Mouse (Mus musculus): ENCODE data around the gene Myo5c. TPM values are rescaled to one million over a fixed set of nuclear protein-coding genes. Genes with fewer than 3 reads are reported as not detected.

Myo5c gene
- total and polyA plus RNA-seq, 3 experiments, result 0.13 TPM; not detected in 2

DNA sequence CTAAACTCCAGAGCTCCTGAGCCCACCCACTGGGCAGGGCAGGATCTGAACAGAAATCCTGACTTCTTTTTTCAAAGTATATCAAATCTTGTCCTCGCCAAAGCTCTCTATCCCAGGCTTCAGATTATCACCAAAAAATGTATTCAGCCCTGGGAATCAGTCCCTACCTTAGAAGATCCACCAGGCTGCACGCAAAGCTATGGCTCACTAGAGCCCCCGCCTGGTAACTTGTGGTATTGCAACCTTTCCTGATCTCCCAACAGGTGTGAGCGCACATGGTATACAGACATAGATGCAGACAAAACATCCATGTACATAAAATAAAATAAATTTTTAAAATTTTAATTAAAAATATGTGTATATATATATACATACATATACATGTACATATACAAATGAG is 80.2 kb downstream of the Myo5c start:
- peaks cover 0 to 6% of the 10 kb centered on the region in 2 experiments; a peak in 2 of 4 replicates for H3K27me3 ChIP-seq (ENCODE audit: control insufficient read depth in 1 of 2, insufficient read depth in 2 of 2, low read length in 2 of 2)
- TF ChIP-seq SMC3 (IDR thresholded peaks at IDR 0.05; ENCODE audit: low read depth, low read length), result peak; percentile 56
- TF ChIP-seq USF1 (IDR thresholded peaks at IDR 0.05; ENCODE audit: low read depth, low read length), result no peak
- TF ChIP-seq CTCF (IDR thresholded peaks at IDR 0.05 in 2 of 3, conservative IDR thresholded peaks at IDR 0.05 in 1 of 3; ENCODE audit: control insufficient read depth in 1 of 3, insufficient read depth in 1 of 3, low read depth in 2 of 3, low read length in 3 of 3, poor library complexity in 1 of 3, severe bottlenecking in 1 of 3), result peak; percentile 72 to 93 (median 80)
- TF ChIP-seq MYC (IDR thresholded peaks at IDR 0.05; ENCODE audit: low read depth, low read length), result peak; percentile 49; the same call in 1 of the 2 replicates
- TF ChIP-seq RAD21 (IDR thresholded peaks at IDR 0.05; ENCODE audit: low read depth, low read length), result peak; percentile 54
- H3K9me3 ChIP-seq (replicated peaks; ENCODE audit: insufficient read depth, low read length), result no peaks in the 10 kb centered on the region
- H3K4me3 ChIP-seq (ENCODE audit: control insufficient read depth in 1 of 2, insufficient read depth in 1 of 2, low read depth in 2 of 2, low read length in 2 of 2), result no peak overlapping the region
- peaks cover 0 to 7% of the 10 kb centered on the region in 2 experiments; a peak in 2 of 4 replicates for H3K36me3 ChIP-seq (ENCODE audit: control insufficient read depth in 1 of 2, insufficient read depth in 2 of 2, low read length in 2 of 2)
- no peaks in the 10 kb centered on the region; the same call in 1 of the 2 replicates for H3K79me2 ChIP-seq (ENCODE audit: control insufficient read depth, insufficient read depth, low read length, poor library complexity)
- H3K4me1 ChIP-seq (ENCODE audit: control insufficient read depth in 1 of 2, insufficient read depth in 2 of 2, low read length in 2 of 2), result peaks cover 0 to 12% of the 10 kb centered on the region in 2 experiments; a peak in 3 of 4 replicates
- H3K9ac ChIP-seq (ENCODE audit: control insufficient read depth, low read depth, low read length, poor library complexity, severe bottlenecking), result no peak overlapping the region
- H3K27ac ChIP-seq (ENCODE audit: control insufficient read depth, low read depth, low read length), result no peak overlapping the region
- DNase-seq (ENCODE audit: low read depth, low spot score), result peak; percentile 72

GRCm38 (mm10) chr9:75313138-75313831 is 81.5 kb downstream of the Myo5c start:
- TF ChIP-seq JUND (IDR thresholded peaks at IDR 0.05; ENCODE audit: low read depth, low read length) (peak; percentile 90; the same call in 1 of the 2 replicates), MYC (IDR thresholded peaks at IDR 0.05; ENCODE audit: low read depth, low read length) (no peak), BHLHE40 (IDR thresholded peaks at IDR 0.05; ENCODE audit: borderline replicate concordance, low read depth, low read length) (peak; percentile 11; the same call in 1 of the 2 replicates), ZC3H11A (IDR thresholded peaks at IDR 0.05; ENCODE audit: low read depth, low read length) (no peak), EP300 (IDR thresholded peaks at IDR 0.05; ENCODE audit: low read depth in 1 of 2, low read length in 2 of 2) (no peak), MAX (IDR thresholded peaks at IDR 0.05; ENCODE audit: low read length) (no peak)
- peaks cover 0 to 12% of the 10 kb centered on the region in 2 experiments; a peak in 3 of 4 replicates for H3K4me1 ChIP-seq (ENCODE audit: control insufficient read depth in 1 of 2, insufficient read depth in 2 of 2, low read length in 2 of 2)
- H3K79me2 ChIP-seq (ENCODE audit: control insufficient read depth, insufficient read depth, low read length, poor library complexity), result no peaks in the 10 kb centered on the region; the same call in 1 of the 2 replicates
- peak overlapping the region; percentile 45 to 74 for H3K4me3 ChIP-seq (ENCODE audit: control insufficient read depth in 1 of 2, insufficient read depth in 1 of 2, low read depth in 2 of 2, low read length in 2 of 2)
- peaks cover 0 to 7% of the 10 kb centered on the region in 2 experiments; a peak in 2 of 4 replicates for H3K36me3 ChIP-seq (ENCODE audit: control insufficient read depth in 1 of 2, insufficient read depth in 2 of 2, low read length in 2 of 2)
- peaks cover 0 to 2% of the 10 kb centered on the region in 2 experiments; a peak in 1 of 4 replicates for H3K27me3 ChIP-seq (ENCODE audit: control insufficient read depth in 1 of 2, insufficient read depth in 2 of 2, low read length in 2 of 2)
- DNase-seq (ENCODE audit: low read depth, low spot score), result peak; percentile 51
- H3K27ac ChIP-seq (ENCODE audit: control insufficient read depth, low read depth, low read length), result no peak overlapping the region
- no peaks in the 10 kb centered on the region for H3K9me3 ChIP-seq (replicated peaks; ENCODE audit: insufficient read depth, low read length)
- peak overlapping the region; percentile 28 for H3K9ac ChIP-seq (ENCODE audit: control insufficient read depth, low read depth, low read length, poor library complexity, severe bottlenecking)

- Histone ChIP-seq H3K9ac (ENCODE audit: control insufficient read depth, low read depth, low read length, poor library complexity, severe bottlenecking) (peak overlapping the region; percentile 76), H3K27ac (ENCODE audit: control insufficient read depth, low read depth, low read length) (peak overlapping the region; percentile 33), H3K4me3 (ENCODE audit: control insufficient read depth in 1 of 2, insufficient read depth in 1 of 2, low read depth in 2 of 2, low read length in 2 of 2) (peak overlapping the region; percentile 74 to 82), H3K36me3 (ENCODE audit: control insufficient read depth in 1 of 2, insufficient read depth in 2 of 2, low read length in 2 of 2) (peaks cover 0 to 7% of the 10 kb centered on the region in 2 experiments; a peak in 2 of 4 replicates), H3K27me3 (ENCODE audit: control insufficient read depth in 1 of 2, insufficient read depth in 2 of 2, low read length in 2 of 2) (no peaks in the 10 kb centered on the region), H3K4me1 (ENCODE audit: control insufficient read depth in 1 of 2, insufficient read depth in 2 of 2, low read length in 2 of 2) (peaks cover 0 to 12% of the 10 kb centered on the region in 2 experiments; a peak in 3 of 4 replicates), H3K79me2 (ENCODE audit: control insufficient read depth, insufficient read depth, low read length, poor library complexity) (no peaks in the 10 kb centered on the region; the same call in 1 of the 2 replicates), H3K9me3 (replicated peaks; ENCODE audit: insufficient read depth, low read length) (no peaks in the 10 kb centered on the region)
- TF ChIP-seq MAZ (IDR thresholded peaks at IDR 0.05; ENCODE audit: low read depth, low read length), result peak; percentile 41; the same call in 1 of the 2 replicates
- TF ChIP-seq TCF12 (IDR thresholded peaks at IDR 0.05; ENCODE audit: low read depth, low read length), result no peak
- no peak for TF ChIP-seq UBTF (IDR thresholded peaks at IDR 0.05; ENCODE audit: borderline replicate concordance, insufficient read depth, low read depth, low read length)
- no peak for TF ChIP-seq ETS1 (IDR thresholded peaks at IDR 0.05; ENCODE audit: low read depth, low read length)
- 0 out of 6 replicates have a peak, but pooled peaks of 1 of the 3 experiments have one; percentile 1 for TF ChIP-seq CTCF (IDR thresholded peaks at IDR 0.05 in 2 of 3, conservative IDR thresholded peaks at IDR 0.05 in 1 of 3; ENCODE audit: control insufficient read depth in 1 of 3, insufficient read depth in 1 of 3, low read depth in 2 of 3, low read length in 3 of 3, poor library complexity in 1 of 3, severe bottlenecking in 1 of 3)
- no peak for TF ChIP-seq TBP (IDR thresholded peaks at IDR 0.05; ENCODE audit: low read depth, low read length)
- peak in 1 of 2 experiments; percentile 36; a peak in 1 of 4 replicates for TF ChIP-seq POLR2A (IDR thresholded peaks at IDR 0.05; ENCODE audit: control insufficient read depth in 1 of 2, insufficient read depth in 1 of 2, low read depth in 1 of 2, low read length in 2 of 2, poor library complexity in 1 of 2)
- TF ChIP-seq ZMIZ1 (IDR thresholded peaks at IDR 0.05; ENCODE audit: low read depth, low read length), result no peak
- 0 out of 2 replicates have a peak, but pooled peaks have one; percentile 33 for TF ChIP-seq NELFE (IDR thresholded peaks at IDR 0.05; ENCODE audit: low read depth, low read length)
- TF ChIP-seq SIN3A (IDR thresholded peaks at IDR 0.05; ENCODE audit: low read length), result no peak
- DNase-seq (ENCODE audit: low read depth, low spot score), result peak; percentile 81
Observed at GRCm38 (mm10) chr9:75313832-75314516, 82.2 kb downstream of the Myo5c start.

Data from MEL (cell line).